Mouse (Mus musculus): Measurements from ENCODE around the gene Mettl25.

- TF ChIP-seq CTCF (IDR thresholded peaks at IDR 0.05; ENCODE audit: insufficient read depth, low read length): no peak
- no peak for TF ChIP-seq POLR2A (IDR thresholded peaks at IDR 0.05; ENCODE audit: borderline replicate concordance, extremely low read depth, low read depth, low read length)
Measured at GRCm38 (mm10) chr10:105842574-105842973, 1.4 kb upstream of the Mettl25 start.
